Mouse (Mus musculus) G1E (cell line): ENCODE results near the gene Cga.

ENCODE experiments used
- CTCF ChIP-seq: IDR thresholded peaks from 2 replicates; pipeline ENCODE4 v1.5.1; 2012; ENCODE audit warnings: low read depth, low read length, inconsistent platforms, mixed read lengths
- GATA1 ChIP-seq: IDR thresholded peaks from 2 replicates; pipeline ENCODE4 v1.6.1; 2012; ENCODE audit warnings: borderline replicate concordance, low read length, inconsistent platforms, mixed read lengths

- TF ChIP-seq CTCF (no peak), GATA1 (no peak)
Observed at GRCm38 (mm10) chr4:34900155-34900554, 6.6 kb downstream of the Cga start.
